Mouse (Mus musculus): ENCODE results near the gene Cep89. TPM values are rescaled to one million over a fixed set of nuclear protein-coding genes. Genes with fewer than 3 reads are reported as not detected.

Cep89 gene
- polyA plus RNA-seq, 1 experiment from 2014 or later = 19.7 TPM

GRCm38 (mm10) chr7:35447501-35447900 lies 50.7 kb downstream of the Cep89 start:
- no peaks in the 10 kb centered on the region for H3K9me3 ChIP-seq (replicated peaks)
- 54% methylated on average over 4 of the region's 4 CpGs for WGBS (ENCODE audit: insufficient replicate concordance)
- no peaks in the 10 kb centered on the region for H3K36me3 ChIP-seq
- peaks cover 9% of the 10 kb centered on the region for H3K4me1 ChIP-seq (replicated peaks)
- no peak overlapping the region for H3K27ac ChIP-seq
- no peak overlapping the region for H3K4me3 ChIP-seq (replicated peaks)
- no peak overlapping the region for H3K9ac ChIP-seq
- no peak overlapping the region for H3K4me2 ChIP-seq
- ATAC-seq (ENCODE audit: low read depth) (no peak), DNase-seq (no peak)
- no peaks in the 10 kb centered on the region for H3K27me3 ChIP-seq

GRCm38 (mm10) chr7:35447996-35448846 lies 51.4 kb downstream of the Cep89 start, which contains the start of gene Slc7a9:
TSS of gene Slc7a9 (plus strand) at chr7:35448796.
- Histone ChIP-seq H3K27ac (no peak within 1 kb of the TSS), H3K4me3 (replicated peaks) (no peak within 1 kb of the TSS), H3K36me3 (no peaks in the 10 kb centered on the region), H3K27me3 (no peaks in the 10 kb centered on the region), H3K4me1 (replicated peaks) (peaks cover 9% of the 10 kb centered on the region), H3K4me2 (peak within 1 kb of the TSS; percentile 18; the same call in 1 of the 2 replicates), H3K9me3 (replicated peaks) (no peaks in the 10 kb centered on the region), H3K9ac (no peak within 1 kb of the TSS)
- DNase-seq (no peak), ATAC-seq (ENCODE audit: low read depth) (no peak)
- 25% methylated on average over 15 of the region's 15 CpGs for WGBS (ENCODE audit: insufficient replicate concordance)

DNA sequence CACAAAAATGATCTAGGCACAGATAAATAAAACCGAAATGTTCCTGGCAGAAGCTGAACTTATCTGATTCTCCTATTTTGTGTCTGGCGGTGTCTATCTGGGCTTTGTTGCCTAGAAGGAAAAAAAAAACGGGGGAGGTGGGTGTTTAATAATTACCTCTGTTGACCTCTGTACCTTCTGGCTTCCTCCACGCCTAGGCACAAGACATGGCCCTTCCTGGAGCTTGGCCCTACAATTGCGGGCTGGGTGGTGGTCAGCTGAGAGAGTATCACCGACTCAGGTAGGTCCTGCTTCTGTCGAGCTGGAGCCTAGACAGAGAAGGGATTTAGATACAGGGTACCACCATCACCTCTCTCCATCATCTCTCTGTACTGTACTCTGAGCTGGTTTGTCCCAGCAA lies 52.0 kb downstream of the Cep89 start:
- Histone ChIP-seq H3K27ac (no peak overlapping the region), H3K4me2 (no peak overlapping the region), H3K4me1 (replicated peaks) (peaks cover 9% of the 10 kb centered on the region), H3K36me3 (no peaks in the 10 kb centered on the region), H3K9ac (no peak overlapping the region), H3K4me3 (replicated peaks) (no peak overlapping the region), H3K9me3 (replicated peaks) (no peaks in the 10 kb centered on the region), H3K27me3 (no peaks in the 10 kb centered on the region)
- no peak for ATAC-seq (ENCODE audit: low read depth)
- 48% methylated on average over 7 of the region's 7 CpGs for WGBS (ENCODE audit: insufficient replicate concordance)
- DNase-seq = no peak

DNA sequence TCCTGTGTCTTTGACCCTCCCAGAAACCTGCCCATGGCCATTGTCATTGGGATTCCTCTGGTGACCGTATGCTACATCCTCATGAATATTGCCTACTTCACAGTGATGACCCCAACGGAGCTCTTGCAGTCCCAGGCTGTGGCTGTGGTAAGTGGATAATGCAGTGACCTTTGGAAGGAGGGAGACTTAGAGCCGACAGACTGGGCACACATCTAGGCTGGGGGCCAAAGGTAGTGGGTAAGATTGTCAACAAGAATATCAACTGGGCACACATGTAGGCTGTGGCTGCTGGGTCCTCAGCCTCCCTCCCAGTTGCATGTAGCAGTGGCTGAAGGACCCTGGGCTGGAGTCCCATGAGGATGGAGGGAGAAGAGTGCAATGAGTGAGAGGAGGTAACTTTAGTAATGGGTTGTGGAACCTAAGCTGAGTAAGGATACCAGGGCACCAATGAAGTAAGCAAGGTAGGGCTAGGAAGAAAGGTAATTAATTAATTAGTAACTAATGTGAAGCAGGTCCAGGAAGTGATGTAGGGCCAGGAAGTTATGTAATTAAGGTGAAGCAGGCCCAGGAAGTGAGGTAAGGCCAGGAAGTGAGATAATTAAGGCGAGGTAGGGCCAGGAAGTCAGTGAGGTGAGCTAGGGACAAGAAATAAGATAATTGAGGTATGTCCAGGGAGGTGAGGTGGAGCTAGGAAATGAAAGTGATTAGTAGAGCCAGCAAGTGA lies 59.4 kb downstream of the Cep89 start:
- H3K27me3 ChIP-seq = no peaks in the 10 kb centered on the region
- no peaks in the 10 kb centered on the region for H3K9me3 ChIP-seq (replicated peaks)
- no peaks in the 10 kb centered on the region for H3K4me1 ChIP-seq (replicated peaks)
- 55% methylated on average over 4 of the region's 4 CpGs for WGBS (ENCODE audit: insufficient replicate concordance)
- H3K4me2 ChIP-seq = no peak overlapping the region
- H3K4me3 ChIP-seq (replicated peaks) = no peak overlapping the region
- no peak overlapping the region for H3K27ac ChIP-seq
- H3K9ac ChIP-seq = no peak overlapping the region
- ATAC-seq (ENCODE audit: low read depth) (no peak), DNase-seq (no peak)
- H3K36me3 ChIP-seq = no peaks in the 10 kb centered on the region

- no peak overlapping the region for H3K27ac ChIP-seq
- H3K4me2 ChIP-seq = no peak overlapping the region
- H3K9me3 ChIP-seq (replicated peaks) = no peaks in the 10 kb centered on the region
- no peak overlapping the region for H3K4me3 ChIP-seq (replicated peaks)
- no peak overlapping the region for H3K9ac ChIP-seq
- 49% methylated on average over 4 of the region's 4 CpGs for WGBS (ENCODE audit: insufficient replicate concordance)
- H3K4me1 ChIP-seq (replicated peaks) = no peaks in the 10 kb centered on the region
- H3K27me3 ChIP-seq = no peaks in the 10 kb centered on the region
- no peak for ATAC-seq (ENCODE audit: low read depth)
- no peaks in the 10 kb centered on the region for H3K36me3 ChIP-seq
- no peak for DNase-seq
These were observed 64.1 kb downstream of the Cep89 start for GRCm38 (mm10) chr7:35460971-35461370.

DNA sequence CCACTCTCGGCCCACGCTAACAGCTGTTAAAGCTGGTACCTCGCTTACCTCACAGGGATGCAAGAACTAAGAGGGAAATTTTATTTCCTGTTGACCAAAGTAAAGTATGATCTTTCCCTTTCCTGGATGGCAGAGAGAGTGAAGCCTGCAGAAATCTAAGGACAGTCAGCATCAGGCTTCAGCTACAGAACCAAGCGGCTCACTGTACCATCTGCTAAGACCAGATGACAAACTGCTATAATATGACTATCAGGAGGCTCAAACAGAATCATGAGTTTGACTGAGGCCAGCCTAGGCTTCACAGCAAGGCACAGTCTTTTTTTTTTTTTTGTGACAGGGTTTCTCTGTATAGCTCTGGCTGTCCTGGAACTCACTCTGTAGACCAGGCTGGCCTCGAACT lies 68.2 kb downstream of the Cep89 start:
- Histone ChIP-seq H3K9me3 (replicated peaks) (no peaks in the 10 kb centered on the region), H3K27me3 (no peaks in the 10 kb centered on the region), H3K4me3 (replicated peaks) (no peak overlapping the region), H3K4me2 (no peak overlapping the region), H3K4me1 (replicated peaks) (no peaks in the 10 kb centered on the region), H3K27ac (no peak overlapping the region), H3K36me3 (no peaks in the 10 kb centered on the region), H3K9ac (no peak overlapping the region)
- DNase-seq (no peak), ATAC-seq (ENCODE audit: low read depth) (no peak)
- 85% methylated on average over 5 of the region's 5 CpGs for WGBS (ENCODE audit: insufficient replicate concordance)

DNA sequence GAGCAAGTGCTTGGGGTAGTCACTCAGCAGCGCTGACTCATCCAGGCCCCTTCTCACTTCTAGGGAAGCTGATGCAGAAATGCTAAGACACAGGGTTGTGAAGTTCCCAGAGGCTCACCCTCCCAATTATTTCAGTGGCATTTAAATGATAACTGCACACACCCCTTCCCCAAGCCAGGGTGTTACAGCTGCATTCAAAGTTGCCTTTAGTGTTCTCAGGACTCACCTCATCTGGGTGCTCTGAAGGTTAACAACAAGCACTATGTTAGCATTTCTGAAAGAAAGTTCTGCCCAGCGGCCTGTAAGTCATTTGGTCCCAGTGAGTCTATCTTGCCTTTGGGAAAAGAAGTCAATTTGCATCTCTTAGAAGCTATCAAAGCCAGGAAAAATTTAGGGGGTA lies 71.0 kb downstream of the Cep89 start:
- DNase-seq (no peak), ATAC-seq (ENCODE audit: low read depth) (no peak)
- 45% methylated on average over 2 of the region's 2 CpGs for WGBS (ENCODE audit: insufficient replicate concordance)
- Histone ChIP-seq H3K36me3 (no peaks in the 10 kb centered on the region), H3K4me1 (replicated peaks) (no peaks in the 10 kb centered on the region), H3K27ac (no peak overlapping the region), H3K27me3 (no peaks in the 10 kb centered on the region), H3K9ac (no peak overlapping the region), H3K4me3 (replicated peaks) (no peak overlapping the region), H3K4me2 (no peak overlapping the region), H3K9me3 (replicated peaks) (no peaks in the 10 kb centered on the region)

GRCm38 (mm10) chr7:35470794-35471193 lies 74.0 kb downstream of the Cep89 start:
- H3K9ac ChIP-seq = no peak overlapping the region
- WGBS (ENCODE audit: insufficient replicate concordance) = 40% methylated on average over 4 of the region's 4 CpGs
- no peaks in the 10 kb centered on the region for H3K36me3 ChIP-seq
- ATAC-seq (ENCODE audit: low read depth) (no peak), DNase-seq (no peak)
- H3K4me1 ChIP-seq (replicated peaks) = no peaks in the 10 kb centered on the region
- no peaks in the 10 kb centered on the region for H3K9me3 ChIP-seq (replicated peaks)
- no peaks in the 10 kb centered on the region for H3K27me3 ChIP-seq
- no peak overlapping the region for H3K27ac ChIP-seq
- H3K4me3 ChIP-seq (replicated peaks) = no peak overlapping the region
- H3K4me2 ChIP-seq = no peak overlapping the region

GRCm38 (mm10) chr7:35476457-35476856 lies 79.6 kb downstream of the Cep89 start:
- H3K4me1 ChIP-seq (replicated peaks) = no peaks in the 10 kb centered on the region
- no peak overlapping the region for H3K4me3 ChIP-seq (replicated peaks)
- 62% methylated on average over 2 of the region's 2 CpGs for WGBS (ENCODE audit: insufficient replicate concordance)

GRCm38 (mm10) chr7:35485126-35485525 lies 88.3 kb downstream of the Cep89 start:
- Histone ChIP-seq H3K4me2 (no peak overlapping the region), H3K36me3 (no peaks in the 10 kb centered on the region)
- WGBS (ENCODE audit: insufficient replicate concordance) = 68% methylated on average over 2 of the region's 2 CpGs

More at GRCm38 (mm10) chr7:35476457-35476856, 79.6 kb downstream of the Cep89 start:
- Histone ChIP-seq H3K9me3 (replicated peaks) (no peaks in the 10 kb centered on the region), H3K9ac (no peak overlapping the region), H3K4me2 (no peak overlapping the region), H3K27ac (no peak overlapping the region), H3K36me3 (no peaks in the 10 kb centered on the region), H3K27me3 (no peaks in the 10 kb centered on the region)
- DNase-seq (no peak), ATAC-seq (ENCODE audit: low read depth) (no peak)

DNA sequence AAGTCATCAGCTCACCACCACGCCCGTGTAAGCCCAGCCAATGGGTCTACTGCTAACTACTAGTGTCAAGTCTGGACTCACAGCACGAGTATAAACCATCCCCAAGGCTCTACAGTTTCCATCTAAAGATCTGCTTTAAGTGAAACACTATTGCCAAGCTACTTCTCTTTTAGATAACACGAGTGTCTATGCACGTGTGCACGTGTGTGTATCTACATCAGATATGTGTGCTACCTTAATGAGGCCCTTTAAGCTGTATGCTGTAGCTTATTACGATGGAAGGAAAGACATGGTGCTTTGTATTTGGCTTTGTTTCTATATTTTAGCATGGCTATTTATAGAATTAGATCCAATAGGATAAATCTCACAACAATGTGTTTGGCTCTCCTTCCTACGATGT lies 89.7 kb downstream of the Cep89 start:
- no peak for ATAC-seq (ENCODE audit: low read depth)

More at GRCm38 (mm10) chr7:35485126-35485525, 88.3 kb downstream of the Cep89 start:
- ATAC-seq (ENCODE audit: low read depth) (no peak), DNase-seq (no peak)
- Histone ChIP-seq H3K4me1 (replicated peaks) (no peaks in the 10 kb centered on the region), H3K9me3 (replicated peaks) (no peaks in the 10 kb centered on the region), H3K4me3 (replicated peaks) (no peak overlapping the region), H3K9ac (no peak overlapping the region), H3K27ac (no peak overlapping the region), H3K27me3 (no peaks in the 10 kb centered on the region)

More for the DNA sequence above, 89.7 kb downstream of the Cep89 start:
- Histone ChIP-seq H3K4me1 (replicated peaks) (no peaks in the 10 kb centered on the region), H3K9me3 (replicated peaks) (no peaks in the 10 kb centered on the region), H3K4me3 (replicated peaks) (no peak overlapping the region), H3K9ac (no peak overlapping the region), H3K4me2 (no peak overlapping the region), H3K36me3 (no peaks in the 10 kb centered on the region), H3K27me3 (no peaks in the 10 kb centered on the region), H3K27ac (no peak overlapping the region)
- no peak for DNase-seq
- WGBS (ENCODE audit: insufficient replicate concordance) = 58% methylated on average over 8 of the region's 8 CpGs
